Mouse (Mus musculus): Measurements from ENCODE around the gene Plekhm2.

DNA sequence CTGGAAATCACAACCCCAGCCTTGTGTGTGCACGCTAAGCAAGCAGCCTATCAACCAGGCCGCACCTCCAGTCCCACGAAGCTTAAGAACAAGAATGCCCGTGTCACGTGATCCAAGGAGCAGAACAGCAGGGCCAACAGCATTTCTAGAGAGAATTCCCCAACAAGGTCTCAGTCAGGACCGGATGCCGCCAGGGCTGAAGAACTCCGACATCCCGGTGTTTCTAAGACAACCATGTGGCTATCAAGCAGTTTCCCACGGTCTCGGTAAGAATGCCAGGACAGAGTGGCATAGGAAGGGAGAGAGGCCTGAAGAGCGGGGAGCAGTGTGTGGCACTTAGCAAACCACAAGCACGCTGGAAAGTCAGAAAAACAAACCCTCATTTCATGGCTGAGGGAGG lies 10.9 kb downstream of the Plekhm2 start:
- TF ChIP-seq POLR2A (IDR thresholded peaks at IDR 0.05; ENCODE audit: borderline replicate concordance, control insufficient read depth, low read depth, low read length) (no peak), CTCF (IDR thresholded peaks at IDR 0.05; ENCODE audit: control insufficient read depth, insufficient read depth, low read length) (no peak)
